In genomic region chr8:70089296-70089960, GRCm38 (mm10) we compare ENCODE assay signal across 19 mouse cellular contexts. TPM values are rescaled to one million over a fixed set of nuclear protein-coding genes. Genes with fewer than 3 reads are reported as not detected.
DNase-seq lines count a peak whose midpoint lies in the region; ATAC-seq and TF ChIP-seq lines count a peak whose summit lies in the region.
"Had no signal": no experiment of that assay in that cellular context is flagged by ENCODE, and none has a peak within 500 bp of the region (broad histone marks: within the 10 kb centered on the region; RNA-seq: fewer than 3 reads in every experiment).

No protein-coding gene starts in this region.

- no peak for DNase-seq in left cerebral cortex, adult 2 months (ENCODE audit: extremely low spot score in 1 of 2, low spot score in 2 of 2)
- no peak for DNase-seq in left cerebral cortex, postnatal 4 days
- DNase-seq in hindbrain, embryonic 10.5 days (ENCODE audit: low spot score) = peak; percentile 31
- DNase-seq in midbrain, embryonic 14.5 days = peak; percentile 61
- peak; percentile 58 for DNase-seq in telencephalon, adult 2 months (ENCODE audit: low read depth, low spot score)
- DNase-seq in layer of hippocampus, adult 2 months (ENCODE audit: low spot score in 2 of 2) = no peak
- no peak for DNase-seq in heart, adult 8-10 months (ENCODE audit: low spot score)
- DNase-seq: cerebellum, adult 18-20 months; kidney, postnatal 14 days; layer of hippocampus, postnatal 36 days; lung, postnatal 14 days; thymus, postnatal 4 days had no signal

- peak overlapping the region; percentile 55; the same call in 1 of the 2 replicates for H3K27ac ChIP-seq in left cerebral cortex, adult 2 months
- H3K27ac ChIP-seq in hindbrain, embryonic 10.5 days = no peak overlapping the region
- no peak overlapping the region; the same call in 1 of the 2 replicates for H3K27ac ChIP-seq in midbrain, embryonic 14.5 days (replicated peaks; ENCODE audit: low read depth, low read length)
- no peak overlapping the region for H3K27ac ChIP-seq in layer of hippocampus, adult 2 months
- H3K27ac ChIP-seq: intestine, embryonic 15.5 days; liver, embryonic 14.5 days; stomach, embryonic 15.5 days had no signal

- H3K4me2 ChIP-seq in midbrain, embryonic 14.5 days (ENCODE audit: low read length) = no peak overlapping the region
- H3K4me2 ChIP-seq: intestine, embryonic 15.5 days; stomach, embryonic 15.5 days had no signal

- H3K4me3 ChIP-seq in left cerebral cortex, adult 2 months = no peak overlapping the region
- no peak overlapping the region for H3K4me3 ChIP-seq in hindbrain, embryonic 10.5 days
- H3K4me3 ChIP-seq in midbrain, embryonic 14.5 days (replicated peaks; ENCODE audit: low read depth, low read length) = no peak overlapping the region
- no peak overlapping the region for H3K4me3 ChIP-seq in layer of hippocampus, adult 2 months
- H3K4me3 ChIP-seq: intestine, embryonic 15.5 days; stomach, embryonic 15.5 days had no signal

- 42% methylated on average over 9 of the region's 9 CpGs for WGBS in hindbrain, embryonic 10.5 days
- WGBS in midbrain, embryonic 14.5 days = 35% methylated on average over 9 of the region's 9 CpGs

- no peak for TF ChIP-seq CTCF in left cerebral cortex, adult 2 months (IDR thresholded peaks at IDR 0.05)
- TF ChIP-seq CTCF in layer of hippocampus, adult 2 months (conservative IDR thresholded peaks at IDR 0.05) = no peak

- H3K9me3 ChIP-seq in hindbrain, embryonic 10.5 days = no peaks in the 10 kb centered on the region
- no peaks in the 10 kb centered on the region for H3K9me3 ChIP-seq in midbrain, embryonic 14.5 days (ENCODE audit: control insufficient read depth, low read length)
- H3K9me3 ChIP-seq: intestine, embryonic 15.5 days; stomach, embryonic 15.5 days had no signal

- H3K36me3 ChIP-seq in hindbrain, embryonic 10.5 days = no peaks in the 10 kb centered on the region
- H3K36me3 ChIP-seq in midbrain, embryonic 14.5 days (ENCODE audit: control insufficient read depth, insufficient read depth, low read length) = peaks cover 9% of the 10 kb centered on the region
- H3K36me3 ChIP-seq: intestine, embryonic 15.5 days; stomach, embryonic 15.5 days had no signal

- peaks cover 89% of the 10 kb centered on the region for H3K27me3 ChIP-seq in hindbrain, embryonic 10.5 days (ENCODE audit: insufficient read depth, poor library complexity, severe bottlenecking)
- peaks cover 47% of the 10 kb centered on the region for H3K27me3 ChIP-seq in midbrain, embryonic 14.5 days (ENCODE audit: control insufficient read depth, insufficient read depth, low read length)

- no peak overlapping the region; the same call in 1 of the 2 replicates for H3K9ac ChIP-seq in midbrain, embryonic 14.5 days (replicated peaks; ENCODE audit: low read length)
- H3K9ac ChIP-seq: intestine, embryonic 15.5 days; liver, embryonic 14.5 days; stomach, embryonic 15.5 days had no signal

- ATAC-seq in midbrain, embryonic 14.5 days (ENCODE audit: low FRiP score, low TSS enrichment) = no peak
- ATAC-seq: activated CD4-positive, CD25-positive, alpha-beta regulatory T cell, adult 4 months; intestine, embryonic 15.5 days had no signal

- intact Hi-C loops in left cerebral cortex, adult 2 months (cut with DNase I) = no loop called here
- intact Hi-C loops in left cerebral cortex, postnatal 4 days (cut with DNase I) = loop anchor here (10.0 kb wide), 1 partner anchor 135 kb away; no protein-coding TSS in a partner anchor

- peaks cover 37% of the 10 kb centered on the region for H3K4me1 ChIP-seq in hindbrain, embryonic 10.5 days (replicated peaks)
- H3K4me1 ChIP-seq in midbrain, embryonic 14.5 days (ENCODE audit: control insufficient read depth, insufficient read depth, low read length) = peaks cover 22% of the 10 kb centered on the region; the same call in 1 of the 2 replicates

RNA-seq across cellular contexts. Expression of gene Hapln4, which starts 6.2 kb away (rescaled TPM):
- 100 to 1,000 TPM; 101 to 106 TPM for total RNA-seq in left cerebral cortex, adult 2 months (2021)
- 1 to 10 TPM; 1.4 to 1.5 TPM for total RNA-seq in left cerebral cortex, postnatal 4 days (2021)
- polyA plus RNA-seq in hindbrain, embryonic 10.5 days (2016; fragmentation: Nextera tagmentation; extraction: Ambion mirVana) = 0.12 and 0.20 TPM in 2 replicates
- polyA plus RNA-seq in midbrain, embryonic 14.5 days (2014; fragmentation: Nextera tagmentation; extraction: Ambion mirVana) = 1.2 and 1.3 TPM in 2 replicates
- 10 to 100 TPM; 89.0 to 99.7 TPM for total RNA-seq in layer of hippocampus, adult 2 months (2021)
- under 1 TPM in 1 of 4 experiments, not detected in 3; 0.06 TPM for total RNA-seq in heart, adult 8-10 months (2022)
- total RNA-seq: granulocyte monocyte progenitor cell, adult 5-6 weeks; MEL had no signal
- polyA plus RNA-seq: activated CD4-positive, CD25-positive, alpha-beta regulatory T cell, adult 4 months; heart, postnatal 0 days had no signal

RNA-seq across cellular contexts. Expression of gene Tm6sf2, which starts 16.7 kb away (rescaled TPM):
- 1 to 10 TPM; 3.4 to 6.2 TPM for total RNA-seq in left cerebral cortex, adult 2 months (2021)
- 1 to 10 TPM; 1.0 to 1.6 TPM for total RNA-seq in left cerebral cortex, postnatal 4 days (2021)
- polyA plus RNA-seq in hindbrain, embryonic 10.5 days (2016; fragmentation: Nextera tagmentation; extraction: Ambion mirVana) = 0.56 and 0.88 TPM in 2 replicates
- polyA plus RNA-seq in midbrain, embryonic 14.5 days (2014; fragmentation: Nextera tagmentation; extraction: Ambion mirVana) = 2.0 and 2.1 TPM in 2 replicates
- total RNA-seq in layer of hippocampus, adult 2 months (2021) = 1 to 10 TPM; 3.1 to 7.4 TPM
- total RNA-seq in heart, adult 8-10 months (2022) = under 1 TPM; 0.44 to 0.90 (median 0.72) TPM
- total RNA-seq: granulocyte monocyte progenitor cell, adult 5-6 weeks had no signal

RNA-seq across cellular contexts. Expression of gene Ncan, which starts 31.2 kb away (rescaled TPM):
- 100 to 1,000 TPM; 175 to 186 TPM for total RNA-seq in left cerebral cortex, adult 2 months (2021)
- total RNA-seq in left cerebral cortex, postnatal 4 days (2021) = 100 to 1,000 TPM; 511 to 532 TPM
- 20.2 and 67.1 TPM in 2 replicates for polyA plus RNA-seq in hindbrain, embryonic 10.5 days (2016; fragmentation: Nextera tagmentation; extraction: Ambion mirVana)
- polyA plus RNA-seq in midbrain, embryonic 14.5 days (2014; fragmentation: Nextera tagmentation; extraction: Ambion mirVana) = 135 and 147 TPM in 2 replicates
- 100 to 1,000 TPM; 146 to 158 TPM for total RNA-seq in layer of hippocampus, adult 2 months (2021)
- total RNA-seq in heart, adult 8-10 months (2022) = under 1 TPM in 1 of 4 experiments, not detected in 3; 0.13 TPM
- total RNA-seq: granulocyte monocyte progenitor cell, adult 5-6 weeks; MEL had no signal
- polyA plus RNA-seq: activated CD4-positive, CD25-positive, alpha-beta regulatory T cell, adult 4 months had no signal

RNA-seq across cellular contexts. Expression of gene Nr2c2ap, which starts 41.7 kb away (rescaled TPM):
- total RNA-seq in left cerebral cortex, adult 2 months (2021) = 10 to 100 TPM; 20.7 to 22.0 TPM
- total RNA-seq in left cerebral cortex, postnatal 4 days (2021) = 10 to 100 TPM; 33.0 to 34.5 TPM
- polyA plus RNA-seq in hindbrain, embryonic 10.5 days (2016; fragmentation: Nextera tagmentation; extraction: Ambion mirVana) = 37.0 and 38.0 TPM in 2 replicates
- 25.8 and 43.4 TPM in 2 replicates for polyA plus RNA-seq in midbrain, embryonic 14.5 days (2014; fragmentation: Nextera tagmentation; extraction: Ambion mirVana)
- total RNA-seq in layer of hippocampus, adult 2 months (2021) = 10 to 100 TPM; 29.2 to 32.8 TPM
- 1 to 10 TPM; 7.5 to 8.9 (median 8.4) TPM for total RNA-seq in heart, adult 8-10 months (2022)

RNA-seq across cellular contexts. Expression of gene Sugp1, which starts 46.8 kb away (rescaled TPM):
- 10 to 100 TPM; 52.5 to 54.2 TPM for total RNA-seq in left cerebral cortex, adult 2 months (2021)
- 10 to 100 TPM; 48.5 to 52.6 TPM for total RNA-seq in left cerebral cortex, postnatal 4 days (2021)
- polyA plus RNA-seq in hindbrain, embryonic 10.5 days (2016; fragmentation: Nextera tagmentation; extraction: Ambion mirVana) = 51.3 and 54.2 TPM in 2 replicates
- 49.2 and 52.7 TPM in 2 replicates for polyA plus RNA-seq in midbrain, embryonic 14.5 days (2014; fragmentation: Nextera tagmentation; extraction: Ambion mirVana)
- 10 to 100 TPM; 56.1 to 56.9 TPM for total RNA-seq in layer of hippocampus, adult 2 months (2021)
- total RNA-seq in heart, adult 8-10 months (2022) = 10 to 100 TPM; 17.0 to 21.6 (median 19.1) TPM

Comparison
In these comparisons a context has a peak if more than half of its experiments do, and no peak if none do; other contexts are left out.
1. RNA of gene Hapln4, which starts 6.2 kb away (total RNA-seq): 101 to 106 TPM in left cerebral cortex, adult 2 months and 89.0 to 99.7 TPM in layer of hippocampus, adult 2 months; 1.4 to 1.5 TPM in left cerebral cortex, postnatal 4 days and 0.06 TPM in heart, adult 8-10 months; every median in the first group is over 10 times any median in the second.
2. DNase-seq: peak in hindbrain, embryonic 10.5 days (single experiment), midbrain, embryonic 14.5 days (single experiment) and telencephalon, adult 2 months (single experiment); none in left cerebral cortex, adult 2 months (0 of 2), left cerebral cortex, postnatal 4 days (single experiment), layer of hippocampus, adult 2 months (0 of 2) and heart, adult 8-10 months (single experiment).
3. RNA of gene Ncan, which starts 31.2 kb away (total RNA-seq): 511 to 532 TPM in left cerebral cortex, postnatal 4 days, 175 to 186 TPM in left cerebral cortex, adult 2 months and 146 to 158 TPM in layer of hippocampus, adult 2 months; 0.13 TPM in heart, adult 8-10 months; every median in the first group is over 100 times any median in the second.